Mouse (Mus musculus): Measurements from ENCODE around the gene Zmiz1. TPM values are rescaled to one million over a fixed set of nuclear protein-coding genes. Genes with fewer than 3 reads are reported as not detected.

Gene Zmiz1
- polyA plus RNA-seq, 1 experiment = 63.7 TPM

DNA sequence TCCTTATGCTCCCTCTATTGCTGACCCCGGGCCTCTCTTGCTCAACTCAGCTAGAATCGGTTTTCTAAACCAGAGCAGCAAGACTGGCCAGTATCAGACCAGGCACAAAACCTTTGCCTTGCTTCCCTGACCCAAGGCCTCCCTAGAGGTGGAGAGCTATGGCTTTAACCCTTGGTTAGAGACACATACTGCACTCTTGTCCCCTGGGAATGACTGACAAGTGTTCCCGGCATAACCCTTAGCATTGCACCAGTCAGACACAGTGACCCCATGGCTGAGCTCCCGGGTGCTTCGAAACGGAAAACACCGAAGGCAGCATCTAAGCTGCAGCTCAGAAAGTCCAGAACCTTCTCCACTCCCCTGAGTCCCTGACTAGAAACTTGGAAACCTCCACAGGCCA, 120.6 kb downstream of the Zmiz1 start:
- Histone ChIP-seq H3K4me3 (replicated peaks; ENCODE audit: insufficient read depth, low read depth, low read length) (no peak overlapping the region), H3K27me3 (ENCODE audit: control insufficient read depth, insufficient read depth, low read length) (no peaks in the 10 kb centered on the region), H3K27ac (ENCODE audit: insufficient read depth, low read length) (no peak overlapping the region), H3K4me1 (ENCODE audit: control insufficient read depth, insufficient read depth, low read length) (peaks cover 35% of the 10 kb centered on the region)
- no peak for DNase-seq
- TF ChIP-seq POLR2A (IDR thresholded peaks at IDR 0.05; ENCODE audit: borderline replicate concordance, insufficient read depth, low read length) (no peak), CTCF (IDR thresholded peaks at IDR 0.05; ENCODE audit: borderline replicate concordance, insufficient read depth, low read depth, low read length) (no peak)
- WGBS = 59% methylated on average over 7 of the region's 7 CpGs

DNA sequence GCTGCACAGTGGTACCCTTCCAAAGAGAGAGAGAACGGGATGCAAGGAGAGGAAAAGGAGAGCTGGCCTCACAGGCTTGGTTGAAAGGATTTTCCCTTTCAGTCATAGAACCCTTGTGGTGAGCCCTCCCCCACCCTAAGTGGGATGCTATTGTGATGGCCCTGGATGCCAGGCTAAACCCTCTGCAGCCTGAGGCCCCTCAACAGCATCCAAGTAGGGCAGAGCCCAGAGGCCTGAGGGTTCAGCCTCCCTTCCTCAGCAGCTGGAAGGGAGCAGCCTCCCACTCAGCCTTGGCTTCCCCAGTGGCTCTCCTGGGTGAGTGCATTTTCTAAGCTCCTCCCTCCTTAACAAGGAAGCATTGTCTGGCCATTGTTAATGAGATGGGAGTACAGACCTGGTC, 121.4 kb downstream of the Zmiz1 start:
- no peak for DNase-seq
- Histone ChIP-seq H3K4me1 (ENCODE audit: control insufficient read depth, insufficient read depth, low read length) (peaks cover 37% of the 10 kb centered on the region), H3K27me3 (ENCODE audit: control insufficient read depth, insufficient read depth, low read length) (no peaks in the 10 kb centered on the region), H3K27ac (ENCODE audit: insufficient read depth, low read length) (no peak overlapping the region), H3K4me3 (replicated peaks; ENCODE audit: insufficient read depth, low read depth, low read length) (no peak overlapping the region)
- TF ChIP-seq POLR2A (IDR thresholded peaks at IDR 0.05; ENCODE audit: borderline replicate concordance, insufficient read depth, low read length) = no peak
- no peak for TF ChIP-seq CTCF (IDR thresholded peaks at IDR 0.05; ENCODE audit: borderline replicate concordance, insufficient read depth, low read depth, low read length)
- WGBS = 43% methylated on average over 1 of the region's 1 CpGs

DNA sequence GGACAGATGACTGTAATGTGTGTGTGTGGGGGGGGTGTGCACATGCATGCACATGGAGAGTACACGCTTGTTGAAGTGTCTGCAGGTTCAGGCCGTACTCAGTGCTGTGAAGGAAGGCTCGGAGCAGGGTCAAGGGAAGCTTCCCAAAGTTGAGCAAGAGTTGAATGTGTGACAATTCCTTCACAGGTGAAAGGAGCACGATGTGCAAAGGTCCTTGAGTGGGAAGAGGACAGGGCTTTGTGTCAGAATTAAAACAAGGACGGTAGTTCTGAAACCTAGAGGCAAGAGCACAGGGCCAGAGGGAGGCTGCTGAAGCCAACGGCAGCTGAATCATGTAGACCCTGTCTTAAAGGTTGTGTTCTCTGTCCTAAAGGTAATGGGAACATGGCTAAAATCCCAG, 123.6 kb downstream of the Zmiz1 start:
- H3K27me3 ChIP-seq (ENCODE audit: control insufficient read depth, insufficient read depth, low read length) = no peaks in the 10 kb centered on the region
- no peak overlapping the region for H3K4me3 ChIP-seq (replicated peaks; ENCODE audit: insufficient read depth, low read depth, low read length)
- 87% methylated on average over 6 of the region's 6 CpGs for WGBS
- DNase-seq = no peak
- no peak overlapping the region for H3K27ac ChIP-seq (ENCODE audit: insufficient read depth, low read length)
- peaks cover 57% of the 10 kb centered on the region for H3K4me1 ChIP-seq (ENCODE audit: control insufficient read depth, insufficient read depth, low read length)
- TF ChIP-seq POLR2A (IDR thresholded peaks at IDR 0.05; ENCODE audit: borderline replicate concordance, insufficient read depth, low read length) (no peak), CTCF (IDR thresholded peaks at IDR 0.05; ENCODE audit: borderline replicate concordance, insufficient read depth, low read depth, low read length) (no peak)

DNA sequence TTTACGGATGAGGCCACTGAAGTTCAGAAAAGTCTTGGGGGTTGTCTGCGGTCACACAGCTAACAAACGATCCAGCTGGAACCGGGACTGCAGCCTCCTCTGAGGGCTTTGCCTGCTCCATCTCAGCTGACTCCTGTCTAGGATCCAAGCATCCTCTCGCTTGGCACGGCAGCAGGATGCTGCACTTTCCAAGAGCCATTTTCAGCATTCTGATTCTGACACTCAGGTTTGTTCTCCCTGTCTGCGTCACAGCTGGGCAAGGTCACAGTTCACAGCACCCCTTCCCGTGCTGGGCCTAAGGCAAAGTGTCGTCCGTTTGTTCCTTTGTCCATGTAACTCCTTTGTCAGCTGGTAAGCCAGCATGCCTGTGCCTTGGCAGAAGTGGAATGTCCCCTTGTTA, 124.9 kb downstream of the Zmiz1 start:
- 10% methylated on average over 10 of the region's 10 CpGs for WGBS
- peaks cover 63% of the 10 kb centered on the region for H3K4me1 ChIP-seq (ENCODE audit: control insufficient read depth, insufficient read depth, low read length)
- no peaks in the 10 kb centered on the region for H3K27me3 ChIP-seq (ENCODE audit: control insufficient read depth, insufficient read depth, low read length)
- TF ChIP-seq POLR2A (IDR thresholded peaks at IDR 0.05; ENCODE audit: borderline replicate concordance, insufficient read depth, low read length) (no peak), CTCF (IDR thresholded peaks at IDR 0.05; ENCODE audit: borderline replicate concordance, insufficient read depth, low read depth, low read length) (no peak)
- H3K4me3 ChIP-seq (replicated peaks; ENCODE audit: insufficient read depth, low read depth, low read length) = no peak overlapping the region
- peak; percentile 68 to 76 for DNase-seq
- peak overlapping the region; percentile 14 for H3K27ac ChIP-seq (ENCODE audit: insufficient read depth, low read length)

DNA sequence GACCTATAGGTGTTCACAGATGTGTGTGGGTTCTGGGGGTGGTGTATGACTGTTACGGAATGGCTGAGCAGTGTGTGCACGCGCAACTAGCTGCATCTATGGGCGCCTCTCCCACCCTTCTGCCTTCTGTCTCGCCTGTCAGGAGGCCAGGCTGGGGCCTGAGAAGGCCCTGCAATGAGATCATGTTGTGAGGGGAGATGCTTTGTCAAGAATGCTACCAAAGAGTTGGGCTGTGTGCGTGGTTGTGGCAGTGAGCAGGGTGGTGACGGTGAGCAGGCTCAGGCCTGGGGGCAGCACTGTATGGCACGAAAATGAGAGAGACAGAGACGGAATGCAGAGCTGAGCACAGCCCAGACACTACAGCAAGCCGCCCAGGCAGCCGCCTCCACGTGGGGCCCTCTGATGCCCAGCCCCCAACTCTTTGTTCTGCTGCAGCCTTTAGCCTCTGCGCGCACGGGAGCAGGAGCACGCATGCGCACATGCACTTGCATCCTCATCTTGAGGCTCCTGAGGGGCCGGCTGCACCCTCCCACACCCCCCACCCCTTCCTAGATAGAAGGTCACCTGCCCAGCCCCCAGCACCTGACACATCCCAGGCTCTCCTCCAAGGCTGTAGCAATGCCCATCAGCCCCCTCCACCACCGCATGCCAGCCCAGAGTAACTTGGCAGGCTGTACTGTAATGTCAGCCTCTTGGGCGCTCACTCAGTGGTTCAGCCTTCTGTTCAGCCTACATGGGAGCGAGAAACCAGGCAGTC, 126.7 kb downstream of the Zmiz1 start:
- Histone ChIP-seq H3K4me3 (replicated peaks; ENCODE audit: insufficient read depth, low read depth, low read length) (no peak overlapping the region), H3K4me1 (ENCODE audit: control insufficient read depth, insufficient read depth, low read length) (peaks cover 62% of the 10 kb centered on the region), H3K27me3 (ENCODE audit: control insufficient read depth, insufficient read depth, low read length) (no peaks in the 10 kb centered on the region), H3K27ac (ENCODE audit: insufficient read depth, low read length) (peak overlapping the region; percentile 6; the same call in 1 of the 2 replicates)
- TF ChIP-seq POLR2A (IDR thresholded peaks at IDR 0.05; ENCODE audit: borderline replicate concordance, insufficient read depth, low read length) (no peak), CTCF (IDR thresholded peaks at IDR 0.05; ENCODE audit: borderline replicate concordance, insufficient read depth, low read depth, low read length) (no peak)
- DNase-seq = peak; percentile 75 to 82
- 11% methylated on average over 21 of the region's 21 CpGs for WGBS

DNA sequence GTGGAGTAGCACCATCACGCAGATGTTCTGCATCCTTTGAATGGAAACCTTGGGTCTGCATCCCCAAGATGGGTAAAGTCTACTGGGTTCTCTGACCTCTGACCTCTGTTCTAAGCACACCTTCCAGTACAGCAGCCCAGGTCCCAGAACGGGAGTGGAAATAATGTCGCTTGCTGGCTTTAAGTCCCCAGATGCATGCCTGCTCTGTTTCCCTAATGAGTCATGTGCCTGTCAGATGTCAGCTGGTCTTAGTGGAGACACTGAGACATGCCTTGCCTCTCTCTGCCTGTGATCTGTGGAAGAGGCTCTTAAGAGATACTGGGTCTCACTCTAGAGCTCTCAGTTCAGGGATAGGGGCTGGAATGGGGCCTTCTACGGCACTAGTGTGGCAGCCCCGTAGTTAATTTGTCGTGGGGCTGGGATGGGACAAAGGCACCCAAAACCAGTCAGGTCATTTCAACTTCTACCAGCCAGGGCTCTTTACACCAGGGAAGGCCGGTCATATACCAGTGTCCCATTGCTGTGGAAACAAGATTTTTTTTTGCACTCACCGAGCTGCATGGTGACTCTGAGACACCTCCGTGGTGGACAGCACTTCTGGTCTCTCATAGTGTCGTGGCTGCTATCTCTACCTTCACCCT, 128.0 kb downstream of the Zmiz1 start:
- H3K27me3 ChIP-seq (ENCODE audit: control insufficient read depth, insufficient read depth, low read length) = no peaks in the 10 kb centered on the region
- peaks cover 65% of the 10 kb centered on the region for H3K4me1 ChIP-seq (ENCODE audit: control insufficient read depth, insufficient read depth, low read length)
- DNase-seq = no peak
- H3K4me3 ChIP-seq (replicated peaks; ENCODE audit: insufficient read depth, low read depth, low read length) = no peak overlapping the region
- WGBS = 33% methylated on average over 10 of the region's 10 CpGs
- TF ChIP-seq POLR2A (IDR thresholded peaks at IDR 0.05; ENCODE audit: borderline replicate concordance, insufficient read depth, low read length) = no peak
- no peak for TF ChIP-seq CTCF (IDR thresholded peaks at IDR 0.05; ENCODE audit: borderline replicate concordance, insufficient read depth, low read depth, low read length)
- H3K27ac ChIP-seq (ENCODE audit: insufficient read depth, low read length) = peak overlapping the region; percentile 67

DNA sequence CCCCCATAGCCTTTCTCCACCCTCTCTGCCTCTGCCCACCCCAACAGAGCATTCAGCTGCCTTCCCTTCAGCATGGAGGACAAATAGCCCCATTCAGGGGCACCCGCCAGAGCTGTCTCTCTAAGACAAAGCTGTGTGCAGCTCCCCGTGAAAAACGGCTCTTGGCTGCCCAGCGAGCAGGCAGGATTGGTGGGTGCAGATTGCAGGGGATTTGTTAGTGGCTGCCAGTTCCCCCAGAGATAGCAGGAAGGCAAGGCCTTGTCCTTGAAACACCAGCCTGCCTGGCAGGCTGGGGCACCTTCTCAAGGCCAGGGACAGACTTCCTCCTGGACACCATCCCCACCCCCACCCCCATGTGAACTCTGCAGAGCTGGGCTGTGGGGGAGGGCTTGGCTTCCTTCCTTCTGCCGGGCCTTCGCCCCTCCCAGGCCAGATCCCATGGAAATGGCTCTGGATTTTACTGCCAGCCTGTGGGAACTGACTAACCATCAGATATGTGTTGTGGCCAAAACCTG, 128.6 kb downstream of the Zmiz1 start:
- H3K27ac ChIP-seq (ENCODE audit: insufficient read depth, low read length) = peak overlapping the region; percentile 67
- peak; percentile 44 to 58 for DNase-seq
- WGBS = 6% methylated on average over 6 of the region's 6 CpGs
- TF ChIP-seq CTCF (IDR thresholded peaks at IDR 0.05; ENCODE audit: borderline replicate concordance, insufficient read depth, low read depth, low read length) = no peak
- no peak overlapping the region for H3K4me3 ChIP-seq (replicated peaks; ENCODE audit: insufficient read depth, low read depth, low read length)
- H3K27me3 ChIP-seq (ENCODE audit: control insufficient read depth, insufficient read depth, low read length) = no peaks in the 10 kb centered on the region
- peaks cover 66% of the 10 kb centered on the region for H3K4me1 ChIP-seq (ENCODE audit: control insufficient read depth, insufficient read depth, low read length)

DNA sequence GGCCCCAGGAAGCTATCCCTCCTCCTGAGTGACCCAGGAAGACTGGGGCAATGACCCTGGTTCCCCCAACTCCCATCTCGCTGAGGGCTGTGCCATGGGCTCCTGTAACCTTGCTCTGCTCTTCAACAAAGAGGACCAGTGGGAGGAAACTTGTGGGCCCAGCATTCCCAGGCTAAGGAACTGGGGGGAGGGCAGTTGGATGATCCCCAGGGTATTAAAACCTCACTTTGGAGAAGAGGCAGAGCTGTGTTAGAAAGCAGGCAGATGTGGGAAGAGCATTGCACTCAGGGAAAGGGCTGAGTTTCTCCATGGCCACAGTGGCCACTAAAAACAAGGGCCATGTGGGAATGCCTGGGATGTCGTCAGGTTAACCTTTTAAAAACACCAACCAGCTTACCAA, 129.2 kb downstream of the Zmiz1 start:
- H3K4me3 ChIP-seq (replicated peaks; ENCODE audit: insufficient read depth, low read depth, low read length) = no peak overlapping the region
- TF ChIP-seq CTCF (IDR thresholded peaks at IDR 0.05; ENCODE audit: borderline replicate concordance, insufficient read depth, low read depth, low read length) = no peak
- no peak for TF ChIP-seq POLR2A (IDR thresholded peaks at IDR 0.05; ENCODE audit: borderline replicate concordance, insufficient read depth, low read length)
- 46% methylated on average over 2 of the region's 2 CpGs for WGBS
- peaks cover 69% of the 10 kb centered on the region for H3K4me1 ChIP-seq (ENCODE audit: control insufficient read depth, insufficient read depth, low read length)
- H3K27ac ChIP-seq (ENCODE audit: insufficient read depth, low read length) = peak overlapping the region; percentile 67
- no peak for DNase-seq
- H3K27me3 ChIP-seq (ENCODE audit: control insufficient read depth, insufficient read depth, low read length) = no peaks in the 10 kb centered on the region

Measured in cerebellum, adult 2 months (tissue).